Mouse (Mus musculus): ENCODE data around the gene Cd8b1. TPM values are rescaled to one million over a fixed set of nuclear protein-coding genes. Genes with fewer than 3 reads are reported as not detected.

Cd8b1 gene
- total and polyA plus RNA-seq, 2 experiments = 0.18 TPM

DNA sequence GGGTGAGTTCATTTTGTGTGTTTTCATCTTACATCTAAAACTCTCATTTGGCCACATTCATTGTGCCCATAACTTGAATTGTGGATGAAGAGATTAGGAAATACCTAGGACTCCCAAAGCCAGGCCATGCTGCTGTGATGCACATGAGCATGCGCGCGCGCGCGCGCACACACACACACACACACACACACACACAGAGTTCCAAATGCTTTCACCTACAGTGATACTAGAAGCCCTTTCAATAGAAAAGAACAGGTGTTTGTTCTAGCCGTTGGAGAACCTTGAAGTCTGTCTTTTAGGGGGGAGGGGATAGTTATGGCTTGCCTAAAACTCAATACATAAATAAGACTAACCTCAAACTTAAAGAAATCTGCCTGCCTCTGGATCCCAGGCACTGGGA, 15.1 kb downstream of the Cd8b1 start:
- no peaks in the 10 kb centered on the region for H3K79me2 ChIP-seq (ENCODE audit: control insufficient read depth, insufficient read depth, low read length)
- TF ChIP-seq CTCF (IDR thresholded peaks at IDR 0.05; ENCODE audit: low read depth, low read length) = no peak
- no peak for TF ChIP-seq POLR2A (IDR thresholded peaks at IDR 0.05; ENCODE audit: extremely low read depth, insufficient read depth, low read length)
- H3K27me3 ChIP-seq (ENCODE audit: control insufficient read depth, insufficient read depth, low read length) = no peaks in the 10 kb centered on the region
- no peak overlapping the region for H3K9ac ChIP-seq (ENCODE audit: low read depth, low read length)
- DNase-seq (ENCODE audit: extremely low read depth, low read depth, low spot score) = no peak
- H3K4me1 ChIP-seq (ENCODE audit: control insufficient read depth, insufficient read depth, low read length) = no peaks in the 10 kb centered on the region
- no peak overlapping the region for H3K4me3 ChIP-seq (ENCODE audit: insufficient read depth, low read depth, low read length)
- no peak overlapping the region for H3K27ac ChIP-seq (replicated peaks; ENCODE audit: insufficient read depth, low read depth, low read length)
- WGBS = 93% methylated on average over 8 of the region's 8 CpGs
- no peaks in the 10 kb centered on the region for H3K36me3 ChIP-seq (ENCODE audit: control insufficient read depth, insufficient read depth, low read length)

DNA sequence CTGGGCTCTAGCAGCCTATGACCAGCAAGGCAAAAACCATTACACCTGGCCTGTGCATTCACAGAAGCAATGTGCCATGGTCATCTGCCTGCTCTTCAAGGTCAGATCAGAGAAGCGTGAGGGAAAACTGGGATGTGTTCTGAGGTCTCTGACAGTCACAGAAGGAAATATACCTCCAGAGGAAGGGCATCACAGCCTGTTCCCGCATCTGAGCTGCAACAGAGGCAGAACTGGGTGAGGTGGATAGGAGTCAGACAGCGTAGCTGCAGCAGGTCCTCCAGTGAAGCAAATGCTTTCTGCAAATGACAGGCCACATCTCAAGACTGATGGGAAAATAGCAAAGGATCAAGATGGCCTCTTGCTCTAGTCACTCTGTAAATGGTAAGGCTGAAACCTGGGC, 16.4 kb downstream of the Cd8b1 start:
- Histone ChIP-seq H3K36me3 (ENCODE audit: control insufficient read depth, insufficient read depth, low read length) (no peaks in the 10 kb centered on the region), H3K79me2 (ENCODE audit: control insufficient read depth, insufficient read depth, low read length) (no peaks in the 10 kb centered on the region), H3K27me3 (ENCODE audit: control insufficient read depth, insufficient read depth, low read length) (no peaks in the 10 kb centered on the region), H3K9ac (ENCODE audit: low read depth, low read length) (no peak overlapping the region), H3K27ac (replicated peaks; ENCODE audit: insufficient read depth, low read depth, low read length) (no peak overlapping the region), H3K4me3 (ENCODE audit: insufficient read depth, low read depth, low read length) (no peak overlapping the region), H3K4me1 (ENCODE audit: control insufficient read depth, insufficient read depth, low read length) (no peaks in the 10 kb centered on the region)
- TF ChIP-seq CTCF (IDR thresholded peaks at IDR 0.05; ENCODE audit: low read depth, low read length) = no peak
- TF ChIP-seq POLR2A (IDR thresholded peaks at IDR 0.05; ENCODE audit: extremely low read depth, insufficient read depth, low read length) = no peak
- DNase-seq (ENCODE audit: extremely low read depth, low read depth, low spot score) = no peak
- 83% methylated on average over 3 of the region's 3 CpGs for WGBS

DNA sequence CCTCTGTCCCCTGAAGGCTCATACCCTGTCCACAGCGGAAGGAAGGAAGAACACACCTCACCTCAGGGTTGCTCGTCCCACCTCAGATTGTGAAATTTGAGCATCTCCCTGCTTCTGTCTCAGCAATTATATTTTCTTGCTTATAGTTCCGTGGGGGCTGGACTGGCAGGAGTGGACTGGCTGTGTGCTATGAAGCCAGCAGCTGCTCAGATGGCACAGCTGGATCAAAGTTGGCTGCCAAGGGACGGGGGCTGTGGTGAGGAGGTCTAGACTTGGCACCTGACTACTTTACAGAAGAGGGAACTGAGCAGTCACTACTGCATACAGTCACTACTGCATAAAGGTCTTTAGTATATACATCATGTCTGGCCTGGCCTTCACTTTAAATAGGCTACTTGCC, 16.8 kb downstream of the Cd8b1 start:
- Histone ChIP-seq H3K36me3 (ENCODE audit: control insufficient read depth, insufficient read depth, low read length) (no peaks in the 10 kb centered on the region), H3K27ac (replicated peaks; ENCODE audit: insufficient read depth, low read depth, low read length) (no peak overlapping the region), H3K27me3 (ENCODE audit: control insufficient read depth, insufficient read depth, low read length) (no peaks in the 10 kb centered on the region), H3K79me2 (ENCODE audit: control insufficient read depth, insufficient read depth, low read length) (no peaks in the 10 kb centered on the region), H3K4me1 (ENCODE audit: control insufficient read depth, insufficient read depth, low read length) (no peaks in the 10 kb centered on the region), H3K4me3 (ENCODE audit: insufficient read depth, low read depth, low read length) (no peak overlapping the region), H3K9ac (ENCODE audit: low read depth, low read length) (no peak overlapping the region)
- DNase-seq (ENCODE audit: extremely low read depth, low read depth, low spot score) = no peak
- 87% methylated on average over 4 of the region's 4 CpGs for WGBS
- TF ChIP-seq POLR2A (IDR thresholded peaks at IDR 0.05; ENCODE audit: extremely low read depth, insufficient read depth, low read length) = no peak
- TF ChIP-seq CTCF (IDR thresholded peaks at IDR 0.05; ENCODE audit: low read depth, low read length) = no peak

DNA sequence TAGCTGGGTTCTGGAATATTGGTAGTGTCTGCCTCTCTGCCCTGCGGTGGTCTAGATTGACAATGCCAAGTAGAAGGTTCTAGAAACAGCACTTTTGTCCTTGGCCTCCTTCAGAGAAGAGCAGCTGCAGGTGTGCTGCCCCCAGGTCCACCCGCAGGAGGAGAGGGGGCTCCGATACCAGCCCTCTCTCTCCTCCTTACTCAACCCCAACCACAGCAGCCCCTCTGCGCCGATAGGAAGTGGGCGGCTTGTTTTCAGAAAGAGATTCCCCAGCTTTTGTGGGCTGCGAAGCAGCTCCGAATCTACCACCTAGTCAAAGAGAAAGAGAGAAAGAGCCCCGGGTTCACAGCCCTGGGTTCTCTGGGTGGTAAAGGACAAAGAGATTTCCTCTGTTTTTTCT, 18.6 kb downstream of the Cd8b1 start:
- no peak overlapping the region for H3K4me3 ChIP-seq (ENCODE audit: insufficient read depth, low read depth, low read length)
- no peak overlapping the region for H3K9ac ChIP-seq (ENCODE audit: low read depth, low read length)
- no peak overlapping the region for H3K27ac ChIP-seq (replicated peaks; ENCODE audit: insufficient read depth, low read depth, low read length)
- TF ChIP-seq POLR2A (IDR thresholded peaks at IDR 0.05; ENCODE audit: extremely low read depth, insufficient read depth, low read length) (no peak), CTCF (IDR thresholded peaks at IDR 0.05; ENCODE audit: low read depth, low read length) (no peak)
- no peaks in the 10 kb centered on the region for H3K27me3 ChIP-seq (ENCODE audit: control insufficient read depth, insufficient read depth, low read length)
- H3K79me2 ChIP-seq (ENCODE audit: control insufficient read depth, insufficient read depth, low read length) = no peaks in the 10 kb centered on the region
- H3K4me1 ChIP-seq (ENCODE audit: control insufficient read depth, insufficient read depth, low read length) = no peaks in the 10 kb centered on the region
- no peaks in the 10 kb centered on the region for H3K36me3 ChIP-seq (ENCODE audit: control insufficient read depth, insufficient read depth, low read length)
- DNase-seq (ENCODE audit: extremely low read depth, low read depth, low spot score) = no peak
- WGBS = 84% methylated on average over 9 of the region's 9 CpGs

DNA sequence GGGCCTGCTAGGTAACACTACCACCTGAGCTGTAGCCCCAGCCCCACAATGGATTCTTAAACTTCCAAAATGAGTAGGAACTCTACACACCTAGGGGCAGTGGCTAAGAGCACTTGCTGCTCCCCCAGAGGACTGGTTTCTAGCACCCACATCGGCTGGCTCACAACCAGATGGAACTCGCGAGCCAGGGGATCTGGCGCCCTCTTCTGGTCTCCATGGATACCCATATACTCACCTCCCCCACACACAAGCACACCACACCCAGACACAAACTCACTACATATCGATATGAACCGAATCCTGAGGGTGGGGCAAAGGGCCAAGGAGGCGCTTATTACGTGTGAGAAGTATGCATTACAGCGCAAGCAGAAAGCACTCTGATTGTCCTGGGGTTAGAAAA, 25.4 kb downstream of the Cd8b1 start:
- WGBS = 95% methylated on average over 9 of the region's 9 CpGs
- TF ChIP-seq CTCF (IDR thresholded peaks at IDR 0.05; ENCODE audit: low read depth, low read length) (peak; percentile 10; the same call in 1 of the 2 replicates), POLR2A (IDR thresholded peaks at IDR 0.05; ENCODE audit: extremely low read depth, insufficient read depth, low read length) (no peak)

DNA sequence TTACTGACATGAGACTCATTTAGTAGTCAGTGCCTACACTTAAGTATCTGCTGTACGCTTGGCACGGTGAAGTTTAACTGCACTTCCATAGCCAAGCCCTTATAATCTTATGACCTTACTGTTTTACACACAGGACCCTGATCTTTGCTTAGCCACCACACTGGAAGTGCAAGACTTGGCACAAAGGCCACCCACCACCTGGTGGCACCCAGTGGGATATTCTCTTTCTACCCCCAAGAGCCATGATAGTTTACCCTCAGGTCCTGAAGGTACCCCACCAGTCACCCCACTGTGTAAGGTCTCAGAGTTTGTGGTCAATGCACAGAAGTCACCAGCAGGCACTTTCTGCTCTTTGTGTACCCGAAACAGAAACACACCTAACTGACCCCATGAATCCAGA, 28.6 kb downstream of the Cd8b1 start:
- 96% methylated on average over 3 of the region's 3 CpGs for WGBS
- no peak for DNase-seq (ENCODE audit: extremely low read depth, low read depth, low spot score)
- no peaks in the 10 kb centered on the region for H3K27me3 ChIP-seq (ENCODE audit: control insufficient read depth, insufficient read depth, low read length)

More for the DNA sequence above, 25.4 kb downstream of the Cd8b1 start:
- H3K36me3 ChIP-seq (ENCODE audit: control insufficient read depth, insufficient read depth, low read length) = no peaks in the 10 kb centered on the region
- no peaks in the 10 kb centered on the region for H3K4me1 ChIP-seq (ENCODE audit: control insufficient read depth, insufficient read depth, low read length)
- H3K4me3 ChIP-seq (ENCODE audit: insufficient read depth, low read depth, low read length) = no peak overlapping the region
- no peak overlapping the region for H3K9ac ChIP-seq (ENCODE audit: low read depth, low read length)
- no peaks in the 10 kb centered on the region for H3K27me3 ChIP-seq (ENCODE audit: control insufficient read depth, insufficient read depth, low read length)
- no peak for DNase-seq (ENCODE audit: extremely low read depth, low read depth, low spot score)
- H3K79me2 ChIP-seq (ENCODE audit: control insufficient read depth, insufficient read depth, low read length) = no peaks in the 10 kb centered on the region
- no peak overlapping the region for H3K27ac ChIP-seq (replicated peaks; ENCODE audit: insufficient read depth, low read depth, low read length)

More for the DNA sequence above, 28.6 kb downstream of the Cd8b1 start:
- TF ChIP-seq POLR2A (IDR thresholded peaks at IDR 0.05; ENCODE audit: extremely low read depth, insufficient read depth, low read length) (no peak), CTCF (IDR thresholded peaks at IDR 0.05; ENCODE audit: low read depth, low read length) (no peak)
- Histone ChIP-seq H3K9ac (ENCODE audit: low read depth, low read length) (no peak overlapping the region), H3K27ac (replicated peaks; ENCODE audit: insufficient read depth, low read depth, low read length) (no peak overlapping the region), H3K79me2 (ENCODE audit: control insufficient read depth, insufficient read depth, low read length) (no peaks in the 10 kb centered on the region), H3K36me3 (ENCODE audit: control insufficient read depth, insufficient read depth, low read length) (no peaks in the 10 kb centered on the region), H3K4me1 (ENCODE audit: control insufficient read depth, insufficient read depth, low read length) (no peaks in the 10 kb centered on the region), H3K4me3 (ENCODE audit: insufficient read depth, low read depth, low read length) (no peak overlapping the region)

Data from liver, adult 2 months (tissue).